Mouse (Mus musculus) liver, embryonic 11.5 days (tissue): ENCODE measurements around the gene Cabp1. TPM values are rescaled to one million over a fixed set of nuclear protein-coding genes. Genes with fewer than 3 reads are reported as not detected.
"Not testable (repeated sequence)": the region's sequence is repeated elsewhere in the genome, so short reads cannot be mapped to it uniquely, and the experiment has no call there.

Experiments
- ATAC-seq: fragments of 200-750 bp; cut with Nextera tagmentation; replicated peaks from 2 replicates; pipeline ENCODE4 v1.8.0; 2017; ENCODE audit warnings: moderate number of reproducible peaks, mild to moderate bottlenecking, moderate TSS enrichment, moderate library complexity; ENCODE audit not compliant: low FRiP score
- DNase-seq: peaks from one replicate; pipeline ENCODE4 v3.0.0-alpha.2; 2017; ENCODE audit warnings: low spot score
- H3K27ac ChIP-seq: fragments of 300-500 bp; sonication (generic); 2 replicates; pipeline ENCODE4 v1.5.1; 2014; ENCODE audit warnings: mild to moderate bottlenecking, low read depth, low read length, control low read depth
- H3K27me3 ChIP-seq: fragments of 300-500 bp; sonication (generic); replicated peaks from 2 replicates; pipeline ENCODE4 v1.6.1; 2014; ENCODE audit warnings: low read length, mixed read lengths; ENCODE audit not compliant: control insufficient read depth, insufficient read depth
- H3K36me3 ChIP-seq: fragments of 300-500 bp; sonication (generic); 2 replicates; pipeline ENCODE4 v1.6.1; 2014; ENCODE audit warnings: mild to moderate bottlenecking, low read length, moderate library complexity, mixed read lengths; ENCODE audit not compliant: control insufficient read depth, insufficient read depth
- H3K4me1 ChIP-seq: fragments of 300-500 bp; sonication (generic); replicated peaks from 2 replicates; pipeline ENCODE4 v1.6.1; 2014; ENCODE audit warnings: low read length, mixed read lengths; ENCODE audit not compliant: control insufficient read depth, insufficient read depth
- H3K4me2 ChIP-seq: fragments of 300-500 bp; sonication (generic); 2 replicates; pipeline ENCODE4 v1.6.1; 2014; ENCODE audit warnings: mild to moderate bottlenecking, control low read depth, moderate library complexity
- H3K4me3 ChIP-seq: fragments of 300-500 bp; sonication (generic); 2 replicates; pipeline ENCODE4 v1.5.1; 2014; ENCODE audit warnings: low read depth, low read length, control low read depth
- H3K9ac ChIP-seq: fragments of 300-500 bp; sonication (generic); 2 replicates; pipeline ENCODE4 v1.6.1; 2014; ENCODE audit warnings: low read depth, low read length, control low read depth
- H3K9me3 ChIP-seq: fragments of 300-500 bp; sonication (generic); 2 replicates; pipeline ENCODE4 v1.6.1; 2016; ENCODE audit warnings: low read length, inconsistent platforms, mixed read lengths; ENCODE audit not compliant: control insufficient read depth
- WGBS: fragments of 180-500 bp; shearing (Covaris S2); extraction: QIAGEN DNeasy Blood & Tissue Kit; methylation state at CpG from one replicate; pipeline ENCODE4 v1.1.7; 2014; 5-methylcytosine and 5-hydroxymethylcytosine counted together
- polyA plus RNA-seq: library from polyadenylated mRNA; unstranded; fragments of >200 nt; fragmentation: Nextera tagmentation; extraction: Ambion mirVana; gene quantifications from 2 replicates; pipeline ENCODE4 v1.2.1, GENCODE M21; 2014

The Cabp1 gene
- polyA plus RNA-seq, 1 experiment from 2014 or later = 0.89 TPM

DNA sequence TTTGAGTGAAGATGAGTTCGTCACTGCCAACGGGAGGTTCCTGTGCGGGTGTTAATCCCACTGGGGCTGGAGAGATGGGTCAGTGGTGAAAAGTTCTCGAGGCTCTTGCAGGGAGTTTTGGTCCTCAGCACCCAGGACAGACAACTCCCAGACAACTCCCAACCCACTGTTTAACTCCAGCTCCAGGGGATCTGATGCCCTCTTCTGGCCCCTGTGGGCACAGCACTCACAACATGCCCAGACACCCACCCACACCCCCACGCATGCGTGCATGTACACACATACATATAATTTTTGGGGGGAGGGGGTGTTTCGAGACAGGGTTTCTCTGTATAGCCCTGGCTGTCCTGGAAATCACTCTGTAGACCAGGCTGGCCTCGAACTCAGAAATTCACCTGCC is 30.6 kb downstream of the Cabp1 start:
- H3K27ac ChIP-seq = no peak overlapping the region
- no peaks in the 10 kb centered on the region for H3K36me3 ChIP-seq
- no peak overlapping the region for H3K4me2 ChIP-seq
- no peak overlapping the region for H3K9ac ChIP-seq
- no peaks in the 10 kb centered on the region for H3K9me3 ChIP-seq
- no peak overlapping the region for H3K4me3 ChIP-seq
- ATAC-seq (no peak), DNase-seq (no peak)
- 44% methylated on average over 8 of the region's 8 CpGs for WGBS
- H3K4me1 ChIP-seq = peaks cover 39% of the 10 kb centered on the region
- H3K27me3 ChIP-seq = no peaks in the 10 kb centered on the region

DNA sequence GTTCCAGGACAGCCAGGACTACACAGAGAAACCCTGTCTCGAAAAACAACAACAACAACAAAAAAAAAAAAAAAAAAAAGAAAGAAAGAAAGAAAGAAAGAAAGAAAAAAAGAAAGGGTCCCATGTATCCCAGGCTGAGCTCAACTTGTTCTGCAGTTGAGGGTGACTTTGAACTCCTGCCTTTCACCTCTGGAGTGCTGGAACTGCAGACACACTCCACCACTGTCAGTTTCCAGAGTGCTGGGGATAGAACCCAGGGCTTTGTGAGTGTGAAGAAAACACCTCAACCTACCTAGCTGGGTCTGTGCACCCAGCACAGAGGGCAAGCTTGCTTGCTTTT is 32.3 kb downstream of the Cabp1 start:
- not testable (repeated sequence) for DNase-seq, ATAC-seq, H3K4me3 ChIP-seq, H3K36me3 ChIP-seq, H3K9ac ChIP-seq, H3K9me3 ChIP-seq, H3K27ac ChIP-seq, H3K27me3 ChIP-seq, H3K4me2 ChIP-seq
- peaks cover 28% of the 10 kb centered on the region for H3K4me1 ChIP-seq
- WGBS = 60% methylated on average over 1 of the region's 1 CpGs

DNA sequence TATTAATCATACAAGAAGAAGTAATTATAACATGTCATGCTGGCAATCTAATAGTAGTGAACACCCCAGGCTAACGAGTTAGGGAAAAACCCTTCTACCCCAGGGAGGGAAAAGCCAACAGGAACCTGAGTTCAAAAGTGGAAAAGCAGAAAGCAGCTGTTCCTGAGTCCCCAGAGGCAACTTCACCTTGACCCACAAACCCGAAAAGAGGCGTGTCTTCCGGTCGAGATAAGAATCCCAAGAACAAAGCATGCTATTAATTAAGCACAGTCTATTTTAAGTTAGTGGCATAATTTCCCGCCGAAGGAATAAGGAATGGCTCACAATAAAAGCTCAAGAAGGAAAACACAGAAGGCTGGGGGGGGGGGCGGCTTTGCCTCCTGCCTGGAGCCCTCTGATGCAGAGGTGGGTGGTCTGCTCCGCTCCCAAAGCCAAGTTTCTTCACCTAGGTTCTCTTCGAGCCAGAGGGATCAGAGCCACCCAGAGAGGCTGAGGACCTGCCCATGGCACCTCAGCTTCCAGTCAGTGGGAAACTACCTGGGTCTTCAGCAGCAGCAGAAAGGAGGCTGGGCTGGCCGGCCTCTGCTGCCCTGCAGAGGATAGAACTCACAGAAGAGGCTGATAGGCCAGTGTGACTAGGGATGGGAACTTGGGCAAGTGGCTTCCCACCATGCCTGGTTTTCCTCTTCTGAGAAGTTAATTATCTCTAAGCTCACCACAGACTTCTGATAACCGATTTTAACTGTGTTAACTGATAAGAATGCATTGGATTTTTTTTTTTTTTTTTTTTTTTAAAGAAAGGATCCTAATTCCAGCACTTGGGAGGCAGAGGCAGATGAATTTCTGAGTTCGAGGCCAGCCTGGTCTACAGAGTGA is 32.9 kb downstream of the Cabp1 start:
- DNase-seq = no peak
- Histone ChIP-seq H3K9me3 (no peaks in the 10 kb centered on the region), H3K36me3 (no peaks in the 10 kb centered on the region), H3K9ac (peak overlapping the region; percentile 17), H3K27me3 (no peaks in the 10 kb centered on the region), H3K4me2 (peak overlapping the region; percentile 26), H3K4me3 (no peak overlapping the region), H3K27ac (no peak overlapping the region), H3K4me1 (peaks cover 26% of the 10 kb centered on the region)
- 38% methylated on average over 13 of the region's 13 CpGs for WGBS
- ATAC-seq = no peak

DNA sequence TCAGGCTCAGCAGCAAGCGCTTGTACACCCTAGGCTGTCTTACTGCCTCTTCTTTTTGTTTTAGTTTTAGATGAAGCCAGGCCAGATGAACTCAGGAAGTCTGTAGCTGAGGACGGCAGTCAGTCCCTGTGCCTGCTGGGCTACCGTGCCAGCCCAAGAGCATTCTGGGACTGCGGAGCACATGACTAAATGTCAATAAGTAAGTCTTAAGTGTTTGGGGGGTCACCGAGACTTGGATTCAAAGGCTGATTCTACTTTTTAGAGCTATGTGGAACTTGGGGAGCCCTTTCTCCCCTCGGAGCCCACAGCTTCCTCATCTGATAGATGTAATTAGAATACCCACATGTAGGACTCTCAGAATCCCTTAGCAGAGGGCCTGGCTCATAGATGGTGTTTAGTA is 33.5 kb downstream of the Cabp1 start:
- Histone ChIP-seq H3K36me3 (no peaks in the 10 kb centered on the region), H3K4me2 (peak overlapping the region; percentile 26; the same call in 1 of the 2 replicates), H3K9me3 (no peaks in the 10 kb centered on the region), H3K9ac (no peak overlapping the region; the same call in 1 of the 2 replicates), H3K27me3 (no peaks in the 10 kb centered on the region), H3K27ac (0 out of 2 replicates have a peak overlapping the region, but pooled peaks have one; percentile 5), H3K4me1 (peaks cover 32% of the 10 kb centered on the region), H3K4me3 (no peak overlapping the region)
- DNase-seq = no peak
- WGBS = 76% methylated on average over 6 of the region's 6 CpGs
- ATAC-seq = no peak

DNA sequence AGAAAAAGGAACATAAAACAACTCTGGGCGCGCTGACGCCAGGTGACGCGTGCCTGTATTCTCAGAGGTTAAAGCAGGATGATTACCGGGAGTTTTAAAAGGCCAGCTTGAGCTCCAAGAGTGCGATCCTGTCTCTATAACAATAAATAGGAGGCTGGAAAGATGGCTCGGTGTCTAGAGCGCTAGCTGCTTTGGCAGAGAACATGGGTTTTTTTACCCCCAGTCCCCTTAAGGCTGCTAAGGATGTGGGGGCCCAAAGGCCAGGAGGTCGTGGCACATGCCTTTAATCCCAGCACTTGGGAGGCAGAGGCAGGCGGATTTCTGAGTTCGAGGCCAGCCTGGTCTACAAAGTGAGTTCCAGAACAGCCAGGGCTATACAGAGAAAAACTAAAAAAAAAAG is 35.0 kb downstream of the Cabp1 start:
- ATAC-seq = no peak
- peaks cover 46% of the 10 kb centered on the region for H3K4me1 ChIP-seq
- WGBS = 46% methylated on average over 12 of the region's 12 CpGs

GRCm38 (mm10) chr5:115158040-115158983 is 35.9 kb downstream of the Cabp1 start, which contains the start of gene Mlec:
Gene Mlec (minus strand): TSS chr5:115158179.
- Histone ChIP-seq H3K4me3 (peak within 1 kb of the TSS; percentile 99), H3K4me1 (peaks cover 48% of the 10 kb centered on the region)
- WGBS = under 1% methylated on average over 75 of the region's 78 CpGs

More for the DNA sequence above, 35.0 kb downstream of the Cabp1 start:
- Histone ChIP-seq H3K9me3 (no peaks in the 10 kb centered on the region), H3K4me2 (peak overlapping the region; percentile 94), H3K27me3 (no peaks in the 10 kb centered on the region), H3K27ac (peak overlapping the region; percentile 95), H3K9ac (peak overlapping the region; percentile 98), H3K36me3 (no peaks in the 10 kb centered on the region), H3K4me3 (peak overlapping the region; percentile 99)
- no peak for DNase-seq

DNA sequence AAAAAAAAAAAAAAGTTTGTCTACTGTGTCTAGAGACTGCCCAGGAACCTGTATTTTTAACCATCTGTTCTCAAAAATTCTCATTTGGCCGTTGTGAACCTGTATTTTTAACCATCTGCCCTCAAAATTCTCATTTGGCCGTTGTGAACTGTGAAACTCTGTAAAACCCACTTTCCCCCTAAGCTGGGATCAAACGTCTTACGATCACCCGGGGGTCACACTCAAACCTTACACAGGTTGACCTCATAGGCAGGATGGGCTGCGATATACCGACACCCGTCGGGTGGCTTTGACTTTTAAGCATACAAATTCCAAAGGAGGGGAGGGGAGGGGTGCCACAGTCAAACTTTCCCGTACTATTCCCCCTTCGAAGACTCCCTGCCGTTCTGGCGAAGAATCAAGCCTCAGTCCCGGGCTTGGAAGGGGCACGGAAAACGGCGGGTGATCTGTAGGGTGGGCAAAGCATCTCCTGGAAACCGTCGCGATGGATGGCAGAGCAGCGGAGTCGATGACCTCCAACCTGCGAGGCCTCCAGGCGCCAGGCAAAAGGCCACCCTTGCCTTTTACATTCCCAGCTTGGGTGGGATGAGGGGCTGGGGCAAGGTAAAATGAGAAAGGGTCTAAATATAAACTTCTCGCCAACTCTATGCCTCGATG is 37.1 kb downstream of the Cabp1 start:
- Histone ChIP-seq H3K27ac (peak overlapping the region; percentile 89), H3K9ac (peak overlapping the region; percentile 98), H3K4me2 (peak overlapping the region; percentile 94), H3K27me3 (no peaks in the 10 kb centered on the region), H3K9me3 (no peaks in the 10 kb centered on the region), H3K4me3 (peak overlapping the region; percentile 99), H3K36me3 (no peaks in the 10 kb centered on the region), H3K4me1 (peaks cover 56% of the 10 kb centered on the region)
- peak; percentile 62 for DNase-seq
- 1% methylated on average over 26 of the region's 26 CpGs for WGBS
- no peak for ATAC-seq

More at GRCm38 (mm10) chr5:115158040-115158983, 35.9 kb downstream of the Cabp1 start, which contains the start of gene Mlec:
- H3K27me3 ChIP-seq = no peaks in the 10 kb centered on the region
- H3K9me3 ChIP-seq = no peaks in the 10 kb centered on the region
- ATAC-seq (peak; percentile 96), DNase-seq (peak; percentile 99)
- H3K27ac ChIP-seq = peak within 1 kb of the TSS; percentile 95
- H3K4me2 ChIP-seq = peak within 1 kb of the TSS; percentile 94
- H3K9ac ChIP-seq = peak within 1 kb of the TSS; percentile 98
- H3K36me3 ChIP-seq = no peaks in the 10 kb centered on the region

GRCm38 (mm10) chr5:115156401-115156800 is 37.8 kb downstream of the Cabp1 start:
- no peaks in the 10 kb centered on the region for H3K36me3 ChIP-seq
- no peaks in the 10 kb centered on the region for H3K27me3 ChIP-seq
- peak overlapping the region; percentile 16; the same call in 1 of the 2 replicates for H3K27ac ChIP-seq
- peak overlapping the region; percentile 98 for H3K9ac ChIP-seq
- 40% methylated on average over 7 of the region's 7 CpGs for WGBS
- peak overlapping the region; percentile 99 for H3K4me3 ChIP-seq
- H3K9me3 ChIP-seq = no peaks in the 10 kb centered on the region
- DNase-seq (no peak), ATAC-seq (no peak)
- peak overlapping the region; percentile 94 for H3K4me2 ChIP-seq
- peaks cover 54% of the 10 kb centered on the region for H3K4me1 ChIP-seq
